Mouse (Mus musculus) intestine, embryonic 14.5 days (tissue): Measurements from ENCODE around the gene Galnt7. TPM values are rescaled to one million over a fixed set of nuclear protein-coding genes. Genes with fewer than 3 reads are reported as not detected.

Experiments used
- ATAC-seq: fragments of 200-750 bp; cut with Nextera tagmentation; replicated peaks from 2 replicates; pipeline ENCODE4 v1.8.0; 2017; ENCODE audit warnings: low read depth, moderate number of reproducible peaks, moderate TSS enrichment, moderate library complexity; ENCODE audit not compliant: low FRiP score, low TSS enrichment
- DNase-seq: peaks from one replicate; pipeline ENCODE4 v3.0.0-alpha.2; 2018; ENCODE audit warnings: low spot score
- H3K27ac ChIP-seq: fragments of 300-500 bp; sonication (generic); 2 replicates; pipeline ENCODE4 v1.5.1; 2014; ENCODE audit warnings: low read depth, mild to moderate bottlenecking, control low read depth
- H3K27me3 ChIP-seq: fragments of 300-500 bp; sonication (generic); replicated peaks from 2 replicates; pipeline ENCODE4 v1.6.1; 2014; ENCODE audit warnings: low read length, control low read depth; ENCODE audit not compliant: control insufficient read depth, insufficient read depth
- H3K36me3 ChIP-seq: fragments of 300-500 bp; sonication (generic); 2 replicates; pipeline ENCODE4 v1.6.1; 2014; ENCODE audit warnings: low read length, control low read depth; ENCODE audit not compliant: control insufficient read depth, insufficient read depth
- H3K4me1 ChIP-seq: fragments of 300-500 bp; sonication (generic); replicated peaks from 2 replicates; pipeline ENCODE4 v1.6.1; 2014; ENCODE audit warnings: low read length, control low read depth, mixed read lengths; ENCODE audit not compliant: control insufficient read depth, insufficient read depth
- H3K4me2 ChIP-seq: fragments of 300-500 bp; sonication (generic); 2 replicates; pipeline ENCODE4 v1.6.1; 2014; ENCODE audit warnings: low read length
- H3K4me3 ChIP-seq: fragments of 300-500 bp; sonication (generic); 2 replicates; pipeline ENCODE4 v1.5.1; 2014; ENCODE audit warnings: low read depth, low read length, control low read depth, mixed read lengths
- H3K9ac ChIP-seq: fragments of 300-500 bp; sonication (generic); 2 replicates; pipeline ENCODE4 v1.6.1; 2014; ENCODE audit warnings: mild to moderate bottlenecking, low read length
- H3K9me3 ChIP-seq: fragments of 300-500 bp; sonication (generic); 2 replicates; pipeline ENCODE4 v1.6.1; 2016; ENCODE audit warnings: low read length, control low read depth; ENCODE audit not compliant: control insufficient read depth
- WGBS: fragments of 180-500 bp; shearing (Covaris S2); extraction: QIAGEN DNeasy Blood & Tissue Kit; methylation state at CpG from one replicate; pipeline ENCODE4 v1.1.7; 2014; 5-methylcytosine and 5-hydroxymethylcytosine counted together
- polyA plus RNA-seq: library from polyadenylated mRNA; unstranded; fragments of >200 nt; fragmentation: Nextera tagmentation; extraction: Ambion mirVana; gene quantifications from 2 replicates; pipeline ENCODE4 v1.2.1, GENCODE M21; 2014

Gene Galnt7
- polyA plus RNA-seq, 1 experiment from 2014 or later: 26.4 TPM

DNA sequence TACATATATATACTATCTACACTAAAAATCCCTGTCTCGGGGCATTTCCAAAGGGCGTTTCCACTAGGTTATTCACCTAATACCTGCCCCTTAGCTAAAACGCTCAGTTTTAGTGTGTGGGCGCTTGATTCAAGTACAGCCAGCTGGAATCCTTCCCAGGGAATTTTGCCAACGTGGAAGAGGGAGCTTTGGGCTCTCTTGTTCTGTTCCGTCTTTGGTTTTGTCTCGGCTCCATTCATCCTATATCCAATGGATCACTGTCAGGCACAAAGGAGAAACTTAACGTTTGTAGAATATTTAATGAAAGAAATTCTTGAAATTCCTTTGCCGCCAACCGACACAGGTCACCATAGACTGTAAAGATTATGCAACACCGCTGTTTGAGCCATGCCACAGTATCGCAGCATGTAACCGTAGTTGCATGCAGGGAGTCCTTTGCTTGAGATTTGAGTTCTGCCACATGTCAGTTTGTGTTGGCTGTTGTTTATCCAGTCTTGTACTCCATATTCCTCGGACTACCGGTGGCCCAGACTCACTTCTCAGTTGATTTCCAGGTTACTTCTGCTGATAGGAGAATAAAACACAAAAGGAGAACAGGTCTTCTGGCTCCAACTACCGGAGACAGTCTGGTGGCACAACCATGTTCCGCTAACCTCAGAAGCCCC, 153.9 kb downstream of the Galnt7 start:
- Histone ChIP-seq H3K27ac (no peak overlapping the region), H3K27me3 (no peaks in the 10 kb centered on the region), H3K4me2 (no peak overlapping the region), H3K9me3 (no peaks in the 10 kb centered on the region), H3K36me3 (no peaks in the 10 kb centered on the region), H3K4me1 (no peaks in the 10 kb centered on the region), H3K4me3 (no peak overlapping the region), H3K9ac (no peak overlapping the region)
- no peak for ATAC-seq
- peak; percentile 53 for DNase-seq
- 53% methylated on average over 17 of the region's 17 CpGs for WGBS

DNA sequence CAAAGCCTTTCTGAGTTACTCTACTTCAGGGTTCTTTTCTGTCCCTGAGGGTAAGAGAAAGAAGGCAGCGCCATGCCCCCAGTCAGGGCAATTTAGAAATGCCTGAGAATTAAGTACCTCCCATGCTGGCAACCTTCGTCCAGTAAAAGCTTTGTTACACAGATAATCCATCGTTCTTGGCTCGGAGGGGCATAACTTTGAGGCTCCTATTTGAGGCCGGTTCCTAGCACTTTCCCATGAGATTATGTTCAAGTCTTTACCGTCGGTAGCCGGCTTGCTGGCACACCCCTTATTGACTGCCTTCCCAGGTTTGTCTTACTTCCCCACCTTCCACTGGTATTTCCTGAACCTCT, 154.4 kb downstream of the Galnt7 start:
- WGBS: 67% methylated on average over 8 of the region's 8 CpGs
- Histone ChIP-seq H3K9ac (no peak overlapping the region), H3K4me3 (no peak overlapping the region)

DNA sequence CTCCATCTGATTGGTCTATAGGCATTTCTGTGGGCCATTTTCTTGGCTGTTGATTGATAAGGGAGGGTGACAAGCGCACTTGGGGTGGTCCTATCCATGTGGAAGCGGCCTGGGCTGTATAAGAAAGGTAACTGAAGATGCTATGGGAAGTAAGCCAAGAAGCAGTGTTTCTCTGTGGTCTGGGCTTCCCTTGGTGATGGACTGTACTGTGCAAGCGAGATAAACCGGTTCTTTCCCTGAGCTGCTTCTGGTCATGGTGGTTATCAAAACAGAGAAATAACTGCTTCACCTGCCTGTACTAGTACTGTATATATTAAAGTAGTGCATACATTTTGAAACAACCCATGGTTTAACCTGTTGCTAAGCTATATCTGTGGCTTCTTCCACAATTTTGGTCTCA, 161.0 kb downstream of the Galnt7 start:
- Histone ChIP-seq H3K4me1 (no peaks in the 10 kb centered on the region), H3K36me3 (no peaks in the 10 kb centered on the region), H3K4me2 (no peak overlapping the region), H3K27ac (no peak overlapping the region), H3K9ac (no peak overlapping the region), H3K4me3 (no peak overlapping the region), H3K9me3 (no peaks in the 10 kb centered on the region), H3K27me3 (no peaks in the 10 kb centered on the region)
- ATAC-seq (no peak), DNase-seq (no peak)
- 85% methylated on average over 4 of the region's 4 CpGs for WGBS

More for the DNA sequence above, 154.4 kb downstream of the Galnt7 start:
- no peak overlapping the region for H3K27ac ChIP-seq
- no peak overlapping the region for H3K4me2 ChIP-seq
- H3K36me3 ChIP-seq: no peaks in the 10 kb centered on the region
- no peaks in the 10 kb centered on the region for H3K4me1 ChIP-seq
- no peaks in the 10 kb centered on the region for H3K9me3 ChIP-seq
- ATAC-seq: no peak
- DNase-seq: no peak
- H3K27me3 ChIP-seq: no peaks in the 10 kb centered on the region

GRCm38 (mm10) chr8:57489896-57490295, 162.9 kb downstream of the Galnt7 start:
- Histone ChIP-seq H3K27ac (no peak overlapping the region), H3K9me3 (no peaks in the 10 kb centered on the region), H3K4me1 (peaks cover 9% of the 10 kb centered on the region), H3K27me3 (no peaks in the 10 kb centered on the region), H3K4me2 (no peak overlapping the region), H3K4me3 (no peak overlapping the region), H3K9ac (no peak overlapping the region), H3K36me3 (no peaks in the 10 kb centered on the region)
- ATAC-seq (0 out of 2 replicates have a peak, but pooled peaks have one; percentile 4), DNase-seq (no peak)

- DNase-seq: no peak
- Histone ChIP-seq H3K27ac (no peak overlapping the region), H3K36me3 (no peaks in the 10 kb centered on the region), H3K4me2 (no peak overlapping the region), H3K4me3 (no peak overlapping the region), H3K27me3 (no peaks in the 10 kb centered on the region), H3K4me1 (peaks cover 9% of the 10 kb centered on the region), H3K9me3 (no peaks in the 10 kb centered on the region), H3K9ac (no peak overlapping the region)
- 96% methylated on average over 1 of the region's 1 CpGs for WGBS
- ATAC-seq: no peak
Measured at GRCm38 (mm10) chr8:57489366-57489765, 163.5 kb downstream of the Galnt7 start.

- Histone ChIP-seq H3K27me3 (no peaks in the 10 kb centered on the region), H3K4me1 (peaks cover 9% of the 10 kb centered on the region), H3K9me3 (no peaks in the 10 kb centered on the region), H3K4me3 (peak overlapping the region; percentile 90), H3K9ac (peak overlapping the region; percentile 65), H3K27ac (peak overlapping the region; percentile 89), H3K4me2 (peak overlapping the region; percentile 89), H3K36me3 (0 out of 2 replicates have a peak, but pooled peaks cover 3% of the 10 kb centered on the region)
- under 1% methylated on average over 25 of the region's 25 CpGs for WGBS
- DNase-seq (peak; percentile 79), ATAC-seq (peak; percentile 29)
Measured at GRCm38 (mm10) chr8:57488312-57488765, 164.5 kb downstream of the Galnt7 start.

- peak within 1 kb of the TSS; percentile 88 for H3K9ac ChIP-seq
- peak within 1 kb of the TSS; percentile 93 for H3K27ac ChIP-seq
- H3K27me3 ChIP-seq: no peaks in the 10 kb centered on the region
- peak within 1 kb of the TSS; percentile 89 for H3K4me2 ChIP-seq
- no peaks in the 10 kb centered on the region for H3K9me3 ChIP-seq
- peak within 1 kb of the TSS; percentile 90 for H3K4me3 ChIP-seq
- H3K4me1 ChIP-seq: peaks cover 9% of the 10 kb centered on the region
- DNase-seq (peak; percentile 99), ATAC-seq (peak; percentile 96)
- peaks cover 7% of the 10 kb centered on the region; the same call in 1 of the 2 replicates for H3K36me3 ChIP-seq
- WGBS: under 1% methylated on average over 66 of the region's 66 CpGs
Measured at GRCm38 (mm10) chr8:57487441-57488155, 165.2 kb downstream of the Galnt7 start, which contains the start of gene Sap30. TSS of gene Sap30 (minus strand) at chr8:57487860.

- Histone ChIP-seq H3K36me3 (peaks cover 15% of the 10 kb centered on the region), H3K4me2 (peak overlapping the region; percentile 71), H3K27me3 (no peaks in the 10 kb centered on the region), H3K4me1 (peaks cover 9% of the 10 kb centered on the region), H3K9ac (peak overlapping the region; percentile 88), H3K27ac (peak overlapping the region; percentile 93), H3K9me3 (no peaks in the 10 kb centered on the region), H3K4me3 (peak overlapping the region; percentile 90)
- under 1% methylated on average over 54 of the region's 54 CpGs for WGBS
- ATAC-seq: peak; percentile 60
- peak; percentile 85 for DNase-seq
Measured at GRCm38 (mm10) chr8:57486491-57487440, 166.1 kb downstream of the Galnt7 start.
